ENCODE assay signal across 10 mouse cellular contexts in the genomic region with DNA sequence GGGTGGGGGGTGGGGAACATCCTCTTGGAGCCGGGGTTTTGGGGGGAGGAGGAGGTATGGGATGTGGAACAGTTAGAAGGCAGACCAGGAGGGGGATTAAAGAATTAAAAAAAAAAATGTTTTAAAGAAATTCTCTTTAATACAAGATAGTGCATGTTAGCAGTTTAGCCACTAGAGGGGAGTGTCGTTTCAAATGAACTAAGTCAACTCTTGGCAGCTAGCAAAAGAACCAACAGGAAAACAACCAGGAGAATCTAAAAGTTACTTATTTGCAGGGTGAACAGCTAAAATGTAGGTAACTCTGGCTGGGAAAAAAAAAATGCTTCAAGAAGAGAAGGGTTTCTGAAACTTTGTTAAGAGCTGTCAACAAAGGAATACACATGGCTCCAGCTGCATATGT. TPM values are rescaled to one million over a fixed set of nuclear protein-coding genes. Genes with fewer than 3 reads are reported as not detected.
DNase-seq lines count a peak whose midpoint lies in the region; ATAC-seq lines count a peak whose summit lies in the region.
"Had no signal": no experiment of that assay in that cellular context is flagged by ENCODE, and none has a peak within 500 bp of the region (broad histone marks: within the 10 kb centered on the region; RNA-seq: fewer than 3 reads in every experiment).

No protein-coding gene starts in this region.

- H3K9me3 ChIP-seq in hindbrain, embryonic 14.5 days (ENCODE audit: control insufficient read depth, low read length): no peaks in the 10 kb centered on the region
- H3K9me3 ChIP-seq in hindbrain, embryonic 10.5 days: no peaks in the 10 kb centered on the region
- H3K9me3 ChIP-seq in megakaryocyte, embryonic 14.5 days: no peaks in the 10 kb centered on the region
- H3K9me3 ChIP-seq: embryonic facial prominence, embryonic 15.5 days; limb, embryonic 15.5 days had no signal

- DNase-seq in hindbrain, embryonic 14.5 days (ENCODE audit: low spot score): peak; percentile 84
- no peak for DNase-seq in hindbrain, embryonic 10.5 days (ENCODE audit: low spot score)
- peak; percentile 21 to 46 for DNase-seq in right cerebral cortex, adult 2 months (ENCODE audit: low spot score in 2 of 2)
- DNase-seq in right cerebral cortex, postnatal 10 days (ENCODE audit: low spot score in 2 of 2): no peak
- DNase-seq in brain, embryonic 18.5 days (ENCODE audit: low read depth, low spot score): peak; percentile 56
- no peak for DNase-seq in adrenal gland, postnatal 25 days

- peaks cover 40% of the 10 kb centered on the region for H3K27me3 ChIP-seq in hindbrain, embryonic 14.5 days (ENCODE audit: control insufficient read depth, insufficient read depth, low read length)
- peaks cover 45% of the 10 kb centered on the region for H3K27me3 ChIP-seq in hindbrain, embryonic 10.5 days (ENCODE audit: insufficient read depth, poor library complexity, severe bottlenecking)
- H3K27me3 ChIP-seq in megakaryocyte, embryonic 14.5 days (replicated peaks): no peaks in the 10 kb centered on the region

- no peak overlapping the region for H3K4me2 ChIP-seq in hindbrain, embryonic 14.5 days (replicated peaks)
- H3K4me2 ChIP-seq: embryonic facial prominence, embryonic 15.5 days; limb, embryonic 15.5 days had no signal

- no peaks in the 10 kb centered on the region for H3K36me3 ChIP-seq in hindbrain, embryonic 14.5 days (replicated peaks; ENCODE audit: control insufficient read depth, insufficient read depth)
- no peaks in the 10 kb centered on the region for H3K36me3 ChIP-seq in hindbrain, embryonic 10.5 days
- H3K36me3 ChIP-seq in megakaryocyte, embryonic 14.5 days (replicated peaks; ENCODE audit: low read length): peaks cover 4% of the 10 kb centered on the region
- H3K36me3 ChIP-seq: embryonic facial prominence, embryonic 15.5 days; limb, embryonic 15.5 days had no signal

- H3K9ac ChIP-seq in hindbrain, embryonic 14.5 days: no peak overlapping the region
- H3K9ac ChIP-seq: embryonic facial prominence, embryonic 15.5 days; limb, embryonic 15.5 days had no signal

- WGBS in hindbrain, embryonic 14.5 days: 7% methylated on average over 2 of the region's 2 CpGs
- 4% methylated on average over 2 of the region's 2 CpGs for WGBS in hindbrain, embryonic 10.5 days

- no peak overlapping the region for H3K27ac ChIP-seq in hindbrain, embryonic 14.5 days
- no peak overlapping the region for H3K27ac ChIP-seq in hindbrain, embryonic 10.5 days
- H3K27ac ChIP-seq: embryonic facial prominence, embryonic 15.5 days; limb, embryonic 15.5 days had no signal

- H3K4me1 ChIP-seq in hindbrain, embryonic 14.5 days (replicated peaks; ENCODE audit: control insufficient read depth, insufficient read depth, low read length): peaks cover 3% of the 10 kb centered on the region; the same call in 1 of the 2 replicates
- peaks cover 14% of the 10 kb centered on the region for H3K4me1 ChIP-seq in hindbrain, embryonic 10.5 days (replicated peaks)
- H3K4me1 ChIP-seq in megakaryocyte, embryonic 14.5 days: peaks cover 46% of the 10 kb centered on the region

- no peak for ATAC-seq in hindbrain, embryonic 14.5 days (ENCODE audit: low FRiP score)
- no peak for ATAC-seq in monocyte, adult 5-6 weeks (replicated peaks; ENCODE audit: insufficient number of reproducible peaks, low FRiP score, low TSS enrichment, poor library complexity, severe bottlenecking)

- H3K4me3 ChIP-seq in hindbrain, embryonic 14.5 days (replicated peaks; ENCODE audit: low read length): no peak overlapping the region
- H3K4me3 ChIP-seq in hindbrain, embryonic 10.5 days: no peak overlapping the region
- H3K4me3 ChIP-seq in megakaryocyte, embryonic 14.5 days (replicated peaks): peak overlapping the region; percentile 50
- H3K4me3 ChIP-seq: embryonic facial prominence, embryonic 15.5 days; limb, embryonic 15.5 days had no signal

RNA-seq across cellular contexts. Expression of a gene that starts 1.5 kb away (rescaled TPM):
- 7.5 and 9.0 TPM in 2 replicates for polyA plus RNA-seq in hindbrain, embryonic 14.5 days (2014; fragmentation: Nextera tagmentation; extraction: Ambion mirVana)
- 0.81 and 3.5 TPM in 2 replicates for polyA plus RNA-seq in hindbrain, embryonic 10.5 days (2016; fragmentation: Nextera tagmentation; extraction: Ambion mirVana)
- 48.8 and 121 TPM in 2 replicates for polyA plus RNA-seq in megakaryocyte, embryonic 14.5 days (2012; ENCODE audit: insufficient read depth, low replicate concordance)
- total RNA-seq in adrenal gland, postnatal 25 days (2021): 11.0 and 12.5 TPM in 2 replicates
- total RNA-seq in monocyte, adult 5-6 weeks (2017): 2.2 to 7.9 TPM (median 5.3 TPM) in 3 replicates

RNA-seq across cellular contexts. Expression of a gene that starts 31.2 kb away (rescaled TPM):
- polyA plus RNA-seq in hindbrain, embryonic 14.5 days (2014; fragmentation: Nextera tagmentation; extraction: Ambion mirVana): 105 and 111 TPM in 2 replicates
- polyA plus RNA-seq in hindbrain, embryonic 10.5 days (2016; fragmentation: Nextera tagmentation; extraction: Ambion mirVana): 90.4 and 107 TPM in 2 replicates
- polyA plus RNA-seq in megakaryocyte, embryonic 14.5 days (2012; ENCODE audit: insufficient read depth, low replicate concordance): 1.5 and 8.4 TPM in 2 replicates
- 75.9 and 81.4 TPM in 2 replicates for total RNA-seq in adrenal gland, postnatal 25 days (2021)
- 135 to 163 TPM (median 146 TPM) in 3 replicates for total RNA-seq in monocyte, adult 5-6 weeks (2017)

Comparison
In these comparisons a context has a peak if more than half of its experiments do, and no peak if none do; other contexts are left out.
1. DNase-seq: peak in hindbrain, embryonic 14.5 days (single experiment), right cerebral cortex, adult 2 months (2 of 2) and brain, embryonic 18.5 days (single experiment); none in hindbrain, embryonic 10.5 days (single experiment), right cerebral cortex, postnatal 10 days (0 of 2) and adrenal gland, postnatal 25 days (single experiment).